Mouse (Mus musculus) myocyte (in vitro differentiated cells): ENCODE results near the gene Tescl.

Source experiments
- POLR2A ChIP-seq: IDR thresholded peaks from one replicate; pipeline ENCODE4 v1.6.1; 2011; ENCODE audit warnings: low read depth, mild to moderate bottlenecking, control low read depth, moderate library complexity; ENCODE audit not compliant: insufficient read length
- USF1 ChIP-seq: IDR thresholded peaks from one replicate; pipeline ENCODE4 v1.6.1; 2011; ENCODE audit warnings: low read depth, mild to moderate bottlenecking, control low read depth, moderate library complexity

DNA sequence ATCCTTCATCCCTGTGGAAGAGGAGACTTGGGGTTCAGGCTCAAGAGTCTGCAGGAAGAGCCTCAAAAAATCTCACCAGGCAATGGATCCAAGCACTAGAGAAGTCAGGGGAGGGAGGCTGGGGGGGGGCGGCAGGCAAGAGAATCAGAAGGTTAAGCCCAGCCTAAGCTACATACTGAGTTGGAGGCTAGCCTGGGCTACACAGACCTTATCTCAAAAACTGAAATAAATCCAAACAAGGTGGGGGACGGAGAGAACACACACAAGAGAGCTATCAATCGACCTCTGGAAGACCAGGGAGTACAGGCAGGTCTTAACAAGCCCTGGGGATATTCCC lies 38.0 kb upstream of the Tescl start:
- TF ChIP-seq USF1 = no peak
- TF ChIP-seq POLR2A = no peak
